Mouse (Mus musculus) testis, adult 2 months (tissue): ENCODE measurements at regions not wholly inside any gene's neighbourhood (a gene's known extent, or its start where the extent isn't known, plus 50 kb on each side); places are given as distances from the start of the nearest gene placed in this dataset.

Experiments
- H3K27ac ChIP-seq: fragments of 200-500 bp; 2 replicates; pipeline ENCODE4 v1.5.1; 2012; ENCODE audit warnings: low read depth, low read length; ENCODE audit not compliant: control insufficient read depth, insufficient read depth
- H3K27me3 ChIP-seq: fragments of 200-500 bp; 2 replicates; pipeline ENCODE4 v1.6.1; 2012; ENCODE audit warnings: mild to moderate bottlenecking, low read length, moderate library complexity; ENCODE audit not compliant: control insufficient read depth, insufficient read depth
- H3K36me3 ChIP-seq: fragments of 200-500 bp; 2 replicates; pipeline ENCODE4 v1.6.1; 2012; ENCODE audit warnings: mild to moderate bottlenecking, low read length; ENCODE audit not compliant: control insufficient read depth, insufficient read depth
- H3K4me1 ChIP-seq: fragments of 200-500 bp; 2 replicates; pipeline ENCODE4 v1.6.1; 2012; ENCODE audit warnings: low read length; ENCODE audit not compliant: control insufficient read depth, insufficient read depth
- H3K4me3 ChIP-seq: fragments of 200-500 bp; 2 replicates; pipeline ENCODE4 v1.5.1; 2012; ENCODE audit warnings: low read depth, mild to moderate bottlenecking, low read length, moderate library complexity, mixed read lengths; ENCODE audit not compliant: control insufficient read depth
- CTCF ChIP-seq: fragments of 200-500 bp; IDR thresholded peaks from 2 replicates; pipeline ENCODE4 v1.5.1; 2012; ENCODE audit warnings: low read depth, mild to moderate bottlenecking, inconsistent platforms, low read length, moderate library complexity; ENCODE audit not compliant: control insufficient read depth, insufficient read depth, insufficient replicate concordance
- POLR2A ChIP-seq: fragments of 200-500 bp; IDR thresholded peaks from 2 replicates; pipeline ENCODE4 v1.6.1; 2012; ENCODE audit warnings: low read depth, mild to moderate bottlenecking, inconsistent platforms, low read length, moderate library complexity; ENCODE audit not compliant: control insufficient read depth

GRCm38 (mm10) chr14:25174402-25174801 is 284.6 kb upstream of the Zmiz1 start:
- Histone ChIP-seq H3K27ac (no peak overlapping the region), H3K4me3 (no peak overlapping the region), H3K36me3 (no peaks in the 10 kb centered on the region), H3K4me1 (no peaks in the 10 kb centered on the region), H3K27me3 (no peaks in the 10 kb centered on the region)
- no peak for TF ChIP-seq CTCF
- TF ChIP-seq POLR2A = no peak

- H3K27me3 ChIP-seq = no peaks in the 10 kb centered on the region
- H3K27ac ChIP-seq = no peak overlapping the region
- H3K36me3 ChIP-seq = no peaks in the 10 kb centered on the region
- no peak overlapping the region for H3K4me3 ChIP-seq
- no peak for TF ChIP-seq POLR2A
- no peak for TF ChIP-seq CTCF
- H3K4me1 ChIP-seq = no peaks in the 10 kb centered on the region
These were observed 282.8 kb upstream of the Zmiz1 start for GRCm38 (mm10) chr14:25176206-25176605.

- no peak for TF ChIP-seq CTCF
- TF ChIP-seq POLR2A = no peak
- H3K4me3 ChIP-seq = no peak overlapping the region
- H3K27ac ChIP-seq = no peak overlapping the region
- no peaks in the 10 kb centered on the region for H3K36me3 ChIP-seq
- no peaks in the 10 kb centered on the region for H3K27me3 ChIP-seq
- H3K4me1 ChIP-seq = no peaks in the 10 kb centered on the region
These were observed 278.9 kb upstream of the Zmiz1 start for GRCm38 (mm10) chr14:25180126-25180525.

- Histone ChIP-seq H3K27me3 (no peaks in the 10 kb centered on the region), H3K27ac (no peak overlapping the region), H3K4me3 (no peak overlapping the region), H3K4me1 (no peaks in the 10 kb centered on the region), H3K36me3 (no peaks in the 10 kb centered on the region)
- no peak for TF ChIP-seq CTCF
These were observed 277.6 kb upstream of the Zmiz1 start for GRCm38 (mm10) chr14:25181406-25181805.

- no peak overlapping the region for H3K4me3 ChIP-seq
- TF ChIP-seq POLR2A (no peak), CTCF (no peak)
- H3K4me1 ChIP-seq = no peaks in the 10 kb centered on the region
- no peaks in the 10 kb centered on the region for H3K27me3 ChIP-seq
- H3K36me3 ChIP-seq = no peaks in the 10 kb centered on the region
- no peak overlapping the region for H3K27ac ChIP-seq
These were observed 274.9 kb upstream of the Zmiz1 start for GRCm38 (mm10) chr14:25184042-25184441.

- H3K4me1 ChIP-seq = no peaks in the 10 kb centered on the region
- no peak for TF ChIP-seq POLR2A
- no peak for TF ChIP-seq CTCF
- H3K27ac ChIP-seq = no peak overlapping the region
- H3K27me3 ChIP-seq = no peaks in the 10 kb centered on the region
- H3K4me3 ChIP-seq = no peak overlapping the region
- H3K36me3 ChIP-seq = no peaks in the 10 kb centered on the region
These were observed 274.1 kb upstream of the Zmiz1 start for GRCm38 (mm10) chr14:25184875-25185274.

- no peak for TF ChIP-seq POLR2A
- TF ChIP-seq CTCF = no peak
- Histone ChIP-seq H3K27me3 (no peaks in the 10 kb centered on the region), H3K27ac (no peak overlapping the region), H3K36me3 (no peaks in the 10 kb centered on the region), H3K4me3 (no peak overlapping the region), H3K4me1 (no peaks in the 10 kb centered on the region)
These were observed 273.4 kb upstream of the Zmiz1 start for GRCm38 (mm10) chr14:25185556-25185958.

- H3K4me3 ChIP-seq = no peak overlapping the region
- no peak overlapping the region for H3K27ac ChIP-seq
- TF ChIP-seq POLR2A (no peak), CTCF (no peak)
- no peaks in the 10 kb centered on the region for H3K4me1 ChIP-seq
- no peaks in the 10 kb centered on the region for H3K36me3 ChIP-seq
- no peaks in the 10 kb centered on the region for H3K27me3 ChIP-seq
These were observed 272.8 kb upstream of the Zmiz1 start for GRCm38 (mm10) chr14:25185959-25186771.

- Histone ChIP-seq H3K4me1 (no peaks in the 10 kb centered on the region), H3K27ac (no peak overlapping the region), H3K27me3 (no peaks in the 10 kb centered on the region), H3K4me3 (no peak overlapping the region), H3K36me3 (no peaks in the 10 kb centered on the region)
- TF ChIP-seq CTCF (no peak), POLR2A (no peak)
These were observed 271.3 kb upstream of the Zmiz1 start for GRCm38 (mm10) chr14:25187715-25188114.
